Mouse (Mus musculus): ENCODE measurements around the gene Comp. TPM values are rescaled to one million over a fixed set of nuclear protein-coding genes. Genes with fewer than 3 reads are reported as not detected.

Gene Comp
- total RNA-seq (2014; rRNA removed) (not detected in 2 replicates), polyA plus RNA-seq (2012; rRNA removed) (0.24 TPM in 1 of 2 replicates, not detected in the other)

DNA sequence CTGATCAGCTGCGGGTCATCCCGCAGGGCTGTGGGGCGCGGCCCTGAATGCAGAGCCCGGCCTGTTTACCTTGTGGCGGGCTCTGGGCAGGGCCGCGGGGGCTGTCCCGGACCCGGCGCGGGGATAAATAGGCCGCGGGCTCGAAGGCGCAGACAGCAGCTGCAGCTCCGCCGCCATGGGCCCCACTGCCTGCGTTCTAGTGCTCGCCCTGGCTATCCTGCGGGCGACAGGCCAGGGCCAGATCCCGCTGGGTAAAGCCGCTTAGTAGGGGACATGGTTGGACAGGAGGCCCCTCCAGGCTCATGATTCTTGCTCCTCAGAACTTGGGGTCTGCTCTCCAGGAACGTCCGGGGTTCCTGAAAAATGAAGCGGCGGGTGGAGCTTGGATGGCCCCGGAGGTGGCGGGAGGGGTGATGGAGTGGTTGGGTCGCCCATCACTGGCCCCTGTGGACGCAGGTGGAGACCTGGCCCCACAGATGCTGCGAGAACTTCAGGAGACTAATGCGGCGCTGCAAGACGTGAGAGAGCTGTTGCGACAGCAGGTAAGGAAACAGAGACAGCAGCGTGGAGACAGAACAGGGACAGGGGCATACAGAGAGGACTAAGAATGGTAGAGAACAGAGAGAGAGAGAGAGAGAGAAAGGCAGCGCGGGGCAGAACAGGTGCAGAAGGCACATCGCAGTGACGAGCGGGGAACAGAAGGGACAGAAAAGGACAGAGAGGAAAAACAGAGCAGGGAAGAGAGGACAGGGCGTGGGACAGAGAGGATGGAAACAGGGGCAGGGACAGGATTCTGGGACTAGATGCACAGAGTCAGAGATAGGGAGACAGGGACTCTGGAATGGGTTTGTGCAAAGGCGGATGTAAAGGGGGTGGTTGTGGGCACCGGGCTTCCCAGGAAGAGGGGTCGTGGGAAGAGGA, at the start of gene Comp:
Gene Comp (plus strand): TSS at position 162 of the 921 bp plus-strand sequence.
- no peak within 1 kb of the TSS for H3K27ac ChIP-seq (replicated peaks; ENCODE audit: insufficient read depth, low read depth, low read length)
- H3K36me3 ChIP-seq (ENCODE audit: control insufficient read depth, insufficient read depth, low read length) = no peaks in the 10 kb centered on the region
- peak within 1 kb of the TSS; percentile 43; the same call in 1 of the 2 replicates for H3K4me3 ChIP-seq (ENCODE audit: insufficient read depth, low read depth, low read length)
- H3K79me2 ChIP-seq (ENCODE audit: control insufficient read depth, insufficient read depth, low read length) = no peaks in the 10 kb centered on the region
- no peak for DNase-seq (ENCODE audit: extremely low read depth, low read depth, low spot score)
- H3K27me3 ChIP-seq (ENCODE audit: control insufficient read depth, insufficient read depth, low read length) = peaks cover 34% of the 10 kb centered on the region
- WGBS = 13% methylated on average over 47 of the region's 47 CpGs
- no peaks in the 10 kb centered on the region for H3K4me1 ChIP-seq (ENCODE audit: control insufficient read depth, insufficient read depth, low read length)
- TF ChIP-seq POLR2A (IDR thresholded peaks at IDR 0.05; ENCODE audit: extremely low read depth, insufficient read depth, low read length) (no peak), CTCF (IDR thresholded peaks at IDR 0.05; ENCODE audit: low read depth, low read length) (no peak)
- H3K9ac ChIP-seq (ENCODE audit: low read depth, low read length) = no peak within 1 kb of the TSS

- Histone ChIP-seq H3K36me3 (ENCODE audit: control insufficient read depth, insufficient read depth, low read length) (no peaks in the 10 kb centered on the region), H3K79me2 (ENCODE audit: control insufficient read depth, insufficient read depth, low read length) (no peaks in the 10 kb centered on the region), H3K9ac (ENCODE audit: low read depth, low read length) (no peak overlapping the region), H3K4me3 (ENCODE audit: insufficient read depth, low read depth, low read length) (no peak overlapping the region), H3K27ac (replicated peaks; ENCODE audit: insufficient read depth, low read depth, low read length) (no peak overlapping the region), H3K4me1 (ENCODE audit: control insufficient read depth, insufficient read depth, low read length) (no peaks in the 10 kb centered on the region), H3K27me3 (ENCODE audit: control insufficient read depth, insufficient read depth, low read length) (no peaks in the 10 kb centered on the region)
- no peak for TF ChIP-seq POLR2A (IDR thresholded peaks at IDR 0.05; ENCODE audit: extremely low read depth, insufficient read depth, low read length)
- no peak for TF ChIP-seq CTCF (IDR thresholded peaks at IDR 0.05; ENCODE audit: low read depth, low read length)
- WGBS = 91% methylated on average over 3 of the region's 3 CpGs
- DNase-seq (ENCODE audit: extremely low read depth, low read depth, low spot score) = no peak
Measured at GRCm38 (mm10) chr8:70323716-70324115, 49.6 kb upstream of the Comp start.

DNA sequence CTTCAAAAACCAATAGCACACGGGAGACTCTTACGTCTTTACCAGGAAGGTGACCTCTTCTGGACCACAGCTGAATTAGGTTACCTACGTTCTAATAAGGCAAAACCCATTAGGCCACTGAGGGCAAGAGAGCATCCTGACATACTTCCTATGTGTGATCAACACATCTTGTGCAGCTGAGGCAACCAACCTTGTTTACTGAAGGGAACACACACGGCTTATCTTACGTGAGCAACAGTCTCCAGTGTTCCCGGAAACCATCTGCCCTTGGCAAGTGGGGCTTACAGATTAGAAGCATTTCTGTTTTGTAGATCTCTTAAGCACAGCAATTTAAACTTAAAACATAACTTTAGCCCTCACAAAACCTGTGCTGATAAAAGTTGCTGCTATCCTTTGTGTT, 45.8 kb upstream of the Comp start:
- no peak overlapping the region for H3K4me3 ChIP-seq (ENCODE audit: insufficient read depth, low read depth, low read length)
- TF ChIP-seq CTCF (IDR thresholded peaks at IDR 0.05; ENCODE audit: low read depth, low read length) (no peak), POLR2A (IDR thresholded peaks at IDR 0.05; ENCODE audit: extremely low read depth, insufficient read depth, low read length) (no peak)
- no peak for DNase-seq (ENCODE audit: extremely low read depth, low read depth, low spot score)
- H3K36me3 ChIP-seq (ENCODE audit: control insufficient read depth, insufficient read depth, low read length) = peaks cover 15% of the 10 kb centered on the region
- no peaks in the 10 kb centered on the region for H3K4me1 ChIP-seq (ENCODE audit: control insufficient read depth, insufficient read depth, low read length)
- WGBS = 85% methylated on average over 6 of the region's 6 CpGs
- H3K27me3 ChIP-seq (ENCODE audit: control insufficient read depth, insufficient read depth, low read length) = no peaks in the 10 kb centered on the region
- H3K27ac ChIP-seq (replicated peaks; ENCODE audit: insufficient read depth, low read depth, low read length) = no peak overlapping the region
- H3K9ac ChIP-seq (ENCODE audit: low read depth, low read length) = no peak overlapping the region
- H3K79me2 ChIP-seq (ENCODE audit: control insufficient read depth, insufficient read depth, low read length) = no peaks in the 10 kb centered on the region

DNA sequence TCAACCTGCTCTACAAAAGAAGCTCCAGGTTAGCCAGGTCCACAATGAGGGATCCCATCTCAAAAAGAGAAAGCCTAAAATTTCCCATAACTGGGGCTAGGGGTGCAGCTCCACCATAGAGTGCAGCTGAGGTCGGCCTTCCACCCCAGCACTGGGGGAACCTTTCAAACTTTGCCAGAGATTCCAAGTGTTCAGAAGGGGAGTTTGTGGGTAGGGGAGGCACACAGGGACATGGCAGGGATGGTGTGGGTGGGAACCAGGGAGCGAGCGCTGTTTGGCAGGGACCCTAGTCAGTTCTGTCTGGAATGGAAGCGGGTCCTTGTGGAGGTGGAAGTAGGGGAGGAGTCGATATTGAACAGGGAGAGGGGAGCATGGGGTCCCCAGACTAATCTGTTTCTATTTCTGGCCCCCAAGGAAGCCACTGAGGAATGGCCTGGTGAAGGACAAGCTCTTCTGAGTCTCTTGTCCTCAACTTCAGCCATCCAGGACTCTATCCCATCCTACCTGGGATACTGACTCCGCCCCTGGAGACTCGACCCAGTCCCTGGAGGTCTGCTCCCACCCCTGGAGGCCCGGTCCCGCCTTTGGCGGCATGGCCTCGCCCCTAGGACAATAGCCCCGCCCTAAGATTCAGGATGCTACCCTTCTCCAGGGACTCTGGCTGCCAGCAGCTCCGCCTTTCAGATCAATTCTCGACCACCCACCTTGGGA, 44.1 kb upstream of the Comp start, which contains the start of gene Gdf1:
Gene Gdf1 (plus strand): TSS at position 694 of the 711 bp plus-strand sequence.
- Histone ChIP-seq H3K9ac (ENCODE audit: low read depth, low read length) (no peak within 1 kb of the TSS), H3K4me1 (ENCODE audit: control insufficient read depth, insufficient read depth, low read length) (no peaks in the 10 kb centered on the region), H3K27ac (replicated peaks; ENCODE audit: insufficient read depth, low read depth, low read length) (no peak within 1 kb of the TSS), H3K4me3 (ENCODE audit: insufficient read depth, low read depth, low read length) (no peak within 1 kb of the TSS), H3K79me2 (ENCODE audit: control insufficient read depth, insufficient read depth, low read length) (no peaks in the 10 kb centered on the region), H3K36me3 (ENCODE audit: control insufficient read depth, insufficient read depth, low read length) (peaks cover 31% of the 10 kb centered on the region), H3K27me3 (ENCODE audit: control insufficient read depth, insufficient read depth, low read length) (no peaks in the 10 kb centered on the region)
- WGBS = 46% methylated on average over 14 of the region's 14 CpGs
- TF ChIP-seq POLR2A (IDR thresholded peaks at IDR 0.05; ENCODE audit: extremely low read depth, insufficient read depth, low read length) = no peak
- TF ChIP-seq CTCF (IDR thresholded peaks at IDR 0.05; ENCODE audit: low read depth, low read length) = no peak
- DNase-seq (ENCODE audit: extremely low read depth, low read depth, low spot score) = no peak

- DNase-seq (ENCODE audit: extremely low read depth, low read depth, low spot score) = no peak
- no peaks in the 10 kb centered on the region for H3K27me3 ChIP-seq (ENCODE audit: control insufficient read depth, insufficient read depth, low read length)
- H3K79me2 ChIP-seq (ENCODE audit: control insufficient read depth, insufficient read depth, low read length) = no peaks in the 10 kb centered on the region
- H3K36me3 ChIP-seq (ENCODE audit: control insufficient read depth, insufficient read depth, low read length) = peaks cover 39% of the 10 kb centered on the region
- no peak overlapping the region for H3K9ac ChIP-seq (ENCODE audit: low read depth, low read length)
- no peak overlapping the region for H3K4me3 ChIP-seq (ENCODE audit: insufficient read depth, low read depth, low read length)
- WGBS = 33% methylated on average over 45 of the region's 45 CpGs
- H3K27ac ChIP-seq (replicated peaks; ENCODE audit: insufficient read depth, low read depth, low read length) = no peak overlapping the region
- TF ChIP-seq POLR2A (IDR thresholded peaks at IDR 0.05; ENCODE audit: extremely low read depth, insufficient read depth, low read length) (no peak), CTCF (IDR thresholded peaks at IDR 0.05; ENCODE audit: low read depth, low read length) (no peak)
- no peaks in the 10 kb centered on the region for H3K4me1 ChIP-seq (ENCODE audit: control insufficient read depth, insufficient read depth, low read length)
Measured at GRCm38 (mm10) chr8:70329835-70330740, 43.3 kb upstream of the Comp start.

Data from liver, adult 2 months (tissue).